Mouse (Mus musculus) midbrain, embryonic 16.5 days (tissue): ENCODE measurements around the gene Shank1. TPM values are rescaled to one million over a fixed set of nuclear protein-coding genes. Genes with fewer than 3 reads are reported as not detected.

ENCODE experiments used
- polyA plus RNA-seq: library from polyadenylated mRNA; unstranded; fragments of >200 nt; fragmentation: Nextera tagmentation; extraction: Ambion mirVana; gene quantifications from 2 replicates; pipeline ENCODE4 v1.2.1, GENCODE M21; 2015

The Shank1 gene
- polyA plus RNA-seq, 1 experiment from 2014 or later, result 35.6 TPM

Other genes with a start within 250 kb of the Shank1 start
- gene Klk1b21, start 207.9 kb upstream of the Shank1 start, polyA plus RNA-seq, result not detected in 2 replicates
- gene Klk1b22, start 197.6 kb upstream of the Shank1 start, polyA plus RNA-seq, result not detected in 2 replicates
- not detected in 2 replicates for gene Klk1b16, start 173.5 kb upstream of the Shank1 start, polyA plus RNA-seq
- not detected in 2 replicates for gene Klk1b24, start 122.0 kb upstream of the Shank1 start, polyA plus RNA-seq
- gene Klk1b3, start 112.1 kb upstream of the Shank1 start, polyA plus RNA-seq, result not detected in 2 replicates
- not detected in 2 replicates for gene Klk1b4, start 102.8 kb upstream of the Shank1 start, polyA plus RNA-seq
- not detected in 2 replicates for gene Klk1b5, start 94.3 kb upstream of the Shank1 start, polyA plus RNA-seq
- gene Klk1, start 84.9 kb upstream of the Shank1 start, polyA plus RNA-seq, result not detected in 2 replicates
- gene Gm36864, start 74.1 kb upstream of the Shank1 start, polyA plus RNA-seq, result not detected in 2 replicates
- 1.1 and 1.5 TPM in 2 replicates for gene 1700028J19Rik, start 63.6 kb upstream of the Shank1 start, polyA plus RNA-seq
- gene 2410002F23Rik, start 63.5 kb upstream of the Shank1 start, polyA plus RNA-seq, result 225 and 237 TPM in 2 replicates
- 0.14 TPM in 1 of 2 replicates, not detected in the other for gene Acp4, start 52.9 kb upstream of the Shank1 start, polyA plus RNA-seq
- gene Gm15517, start 48.8 kb upstream of the Shank1 start, polyA plus RNA-seq, result not detected in 2 replicates
- gene Clec11a, start 3.4 kb upstream of the Shank1 start, polyA plus RNA-seq, result 4.0 and 4.2 TPM in 2 replicates
- gene Syt3, start 73.8 kb downstream of the Shank1 start, polyA plus RNA-seq, result 57.4 and 73.2 TPM in 2 replicates
- gene 1700008O03Rik, start 75.6 kb downstream of the Shank1 start, polyA plus RNA-seq, result 2.0 and 3.6 TPM in 2 replicates
- 14.3 and 15.9 TPM in 2 replicates for gene Lrrc4b, start 118.8 kb downstream of the Shank1 start, polyA plus RNA-seq
- 3.9 and 4.2 TPM in 2 replicates for gene Aspdh, start 155.1 kb downstream of the Shank1 start, polyA plus RNA-seq
- gene Josd2, start 157.7 kb downstream of the Shank1 start, polyA plus RNA-seq, result 39.5 and 39.6 TPM in 2 replicates
- 121 and 137 TPM in 2 replicates for gene Emc10, start 186.3 kb downstream of the Shank1 start, polyA plus RNA-seq
- 24.2 and 29.8 TPM in 2 replicates for gene Fam71e1, start 186.3 kb downstream of the Shank1 start, polyA plus RNA-seq
- gene Mybpc2, start 214.4 kb downstream of the Shank1 start, polyA plus RNA-seq, result 0.16 and 0.17 TPM in 2 replicates
- not detected in 2 replicates for gene Spib, start 221.8 kb downstream of the Shank1 start, polyA plus RNA-seq
- 19.4 and 20.1 TPM in 2 replicates for gene Pold1, start 238.6 kb downstream of the Shank1 start, polyA plus RNA-seq
- gene Nr1h2, start 243.7 kb downstream of the Shank1 start, polyA plus RNA-seq, result 54.1 and 58.1 TPM in 2 replicates